Mouse (Mus musculus) WW6 (cell line): Measurements from ENCODE around the gene Snrpb.

Experiments
- DNase-seq: peaks from one replicate; pipeline ENCODE4 v3.0.0-alpha.2; 2013; ENCODE audit warnings: low read depth, low spot score

Gene Snrpb

GRCm38 (mm10) chr2:130143011-130143410, 36.2 kb downstream of the Snrpb start:
- no peak for DNase-seq

DNA sequence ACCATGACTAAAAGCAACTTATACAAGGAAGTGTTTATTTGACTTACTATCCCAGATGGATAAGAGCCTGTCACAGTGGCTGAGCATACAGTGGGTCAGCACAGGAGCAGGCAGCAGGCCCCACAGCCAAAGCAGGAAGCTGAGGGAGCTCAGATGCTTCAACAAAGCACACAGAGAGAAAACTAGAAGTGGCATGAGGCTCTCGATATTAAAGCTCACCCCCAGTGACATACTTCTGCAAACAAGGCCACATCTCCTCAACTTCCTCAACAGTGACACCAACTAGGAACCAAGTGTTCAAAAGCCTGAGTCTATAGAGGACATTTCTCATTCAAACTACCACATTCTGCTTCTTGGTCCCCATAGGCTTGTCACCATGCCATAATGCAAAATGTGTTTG, 49.5 kb downstream of the Snrpb start:
- DNase-seq: no peak

DNA sequence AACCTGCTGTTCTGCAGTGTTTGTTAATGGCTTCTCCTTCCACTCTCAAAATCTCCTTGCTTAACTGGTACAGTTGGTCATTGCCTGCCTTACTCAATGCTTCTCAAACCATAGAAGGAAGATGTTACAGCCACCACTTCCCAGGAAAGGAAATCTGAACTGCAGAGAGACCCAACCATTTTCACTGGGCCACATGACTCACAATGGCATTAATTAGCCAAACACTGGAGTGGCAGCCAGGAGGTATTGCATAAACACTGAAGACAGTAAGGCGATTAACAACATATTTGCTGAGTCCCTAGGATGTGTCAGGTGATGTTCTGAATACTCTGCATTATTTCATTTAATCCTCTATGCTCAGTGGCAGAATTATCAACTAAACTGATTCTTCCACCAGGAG, 53.1 kb downstream of the Snrpb start:
- DNase-seq: no peak

DNA sequence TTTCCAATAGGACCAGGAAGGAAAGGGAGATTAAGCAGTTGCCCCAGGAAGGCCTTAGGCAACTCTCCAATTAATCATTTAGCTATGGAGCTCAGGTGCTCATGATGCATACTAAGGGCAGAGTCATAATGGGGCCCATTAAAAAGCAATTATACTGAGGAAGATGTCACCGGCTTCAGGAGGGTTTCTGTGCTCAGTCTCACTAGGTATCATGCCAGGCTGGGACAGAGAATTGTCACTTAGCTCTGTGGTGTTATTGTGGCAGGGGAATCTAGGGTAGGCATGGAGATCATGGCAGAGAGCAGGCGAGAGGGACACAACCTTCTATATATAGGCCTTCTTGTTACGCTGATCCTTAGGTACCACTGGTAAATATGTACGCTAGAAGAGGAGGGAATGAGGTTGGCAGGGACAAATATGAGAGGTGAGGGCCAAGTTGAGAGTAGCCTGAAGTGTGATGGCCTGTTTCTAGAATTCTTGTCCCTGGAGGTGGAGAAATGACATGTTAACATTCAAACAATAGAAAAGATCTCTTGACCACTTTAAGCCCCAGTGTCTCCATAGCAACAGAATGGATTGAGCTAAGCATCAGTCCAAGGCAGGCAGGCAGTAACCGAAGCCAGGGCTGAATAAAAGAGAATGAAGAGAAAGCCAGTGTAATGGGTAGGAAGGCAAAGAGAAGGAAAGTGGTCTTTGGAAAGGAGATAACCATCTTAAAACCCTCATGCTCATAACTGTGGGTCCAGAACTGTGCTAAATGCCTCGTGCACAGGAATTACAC, 53.7 kb downstream of the Snrpb start:
- DNase-seq: no peak
